Mouse (Mus musculus): ENCODE data around the gene Tmem52b. TPM values are rescaled to one million over a fixed set of nuclear protein-coding genes. Genes with fewer than 3 reads are reported as not detected.

Gene Tmem52b
- polyA plus RNA-seq, 1 experiment from 2014 or later = 0.12 TPM

DNA sequence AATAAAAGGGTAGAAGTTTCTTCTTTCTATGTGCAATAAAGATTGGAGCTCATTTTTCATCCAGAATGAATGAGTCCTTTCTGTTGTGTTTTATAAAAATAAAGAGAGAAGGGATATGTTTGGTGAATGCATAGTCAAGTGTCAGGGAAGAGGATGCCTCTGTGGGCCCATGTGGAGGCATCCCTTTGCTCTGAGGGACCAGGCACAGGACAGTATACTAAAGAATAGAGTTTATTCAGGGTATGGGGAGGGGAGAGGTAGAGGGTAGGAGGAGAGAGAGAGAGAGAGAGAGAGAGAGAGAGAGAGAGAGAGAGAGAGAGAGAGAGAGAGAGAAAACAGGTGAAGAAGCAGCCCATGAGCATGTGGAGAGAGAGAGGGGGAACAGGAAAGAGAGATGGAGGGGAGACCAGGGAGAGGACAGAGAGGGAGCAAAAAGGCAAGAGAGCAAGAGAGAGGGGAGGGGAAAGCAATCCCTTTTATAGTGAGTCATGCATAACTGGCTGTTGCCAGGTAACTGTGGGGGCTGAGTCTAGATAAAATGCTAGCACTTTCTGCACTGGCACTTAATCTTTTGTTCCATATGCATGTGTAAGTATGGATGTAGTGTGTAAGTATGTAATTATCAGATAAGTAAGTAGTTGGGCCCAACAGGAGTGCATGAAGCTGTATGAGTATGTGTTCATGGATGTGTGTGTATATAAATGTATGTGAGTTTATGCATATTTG lies 45.1 kb downstream of the Tmem52b start:
- H3K27me3 ChIP-seq (replicated peaks) = no peaks in the 10 kb centered on the region
- H3K9ac ChIP-seq = no peak overlapping the region
- H3K27ac ChIP-seq (replicated peaks) = no peak overlapping the region
- no peak for ATAC-seq (ENCODE audit: extremely low read depth, insufficient number of reproducible peaks, low FRiP score, low TSS enrichment)
- H3K4me2 ChIP-seq = no peak overlapping the region
- H3K9me3 ChIP-seq = no peaks in the 10 kb centered on the region
- no peak overlapping the region for H3K4me3 ChIP-seq
- H3K4me1 ChIP-seq = peaks cover 5% of the 10 kb centered on the region; the same call in 1 of the 2 replicates
- no peaks in the 10 kb centered on the region for H3K36me3 ChIP-seq

GRCm38 (mm10) chr6:129558946-129559640 lies 46.7 kb downstream of the Tmem52b start:
- Histone ChIP-seq H3K4me1 (peaks cover 5% of the 10 kb centered on the region; the same call in 1 of the 2 replicates), H3K9me3 (no peaks in the 10 kb centered on the region), H3K36me3 (no peaks in the 10 kb centered on the region), H3K27me3 (replicated peaks) (no peaks in the 10 kb centered on the region), H3K27ac (replicated peaks) (no peak overlapping the region), H3K4me2 (no peak overlapping the region), H3K9ac (no peak overlapping the region), H3K4me3 (no peak overlapping the region)
- ATAC-seq (ENCODE audit: extremely low read depth, insufficient number of reproducible peaks, low FRiP score, low TSS enrichment) = no peak; the same call in 1 of the 2 replicates
- 15% methylated on average over 12 of the region's 12 CpGs for WGBS

GRCm38 (mm10) chr6:129559641-129560027 lies 47.3 kb downstream of the Tmem52b start:
- H3K4me2 ChIP-seq = no peak overlapping the region
- H3K9ac ChIP-seq = no peak overlapping the region
- no peaks in the 10 kb centered on the region for H3K36me3 ChIP-seq
- 38% methylated on average over 4 of the region's 4 CpGs for WGBS
- H3K4me1 ChIP-seq = peaks cover 5% of the 10 kb centered on the region; the same call in 1 of the 2 replicates
- H3K27me3 ChIP-seq (replicated peaks) = no peaks in the 10 kb centered on the region
- no peak overlapping the region for H3K27ac ChIP-seq (replicated peaks)
- no peaks in the 10 kb centered on the region for H3K9me3 ChIP-seq
- ATAC-seq (ENCODE audit: extremely low read depth, insufficient number of reproducible peaks, low FRiP score, low TSS enrichment) = no peak
- no peak overlapping the region for H3K4me3 ChIP-seq

GRCm38 (mm10) chr6:129565257-129565656 lies 52.9 kb downstream of the Tmem52b start:
- Histone ChIP-seq H3K27me3 (replicated peaks) (no peaks in the 10 kb centered on the region), H3K9me3 (no peaks in the 10 kb centered on the region), H3K4me2 (no peak overlapping the region), H3K9ac (no peak overlapping the region), H3K36me3 (no peaks in the 10 kb centered on the region), H3K4me1 (no peaks in the 10 kb centered on the region), H3K4me3 (no peak overlapping the region), H3K27ac (replicated peaks) (no peak overlapping the region)
- no peak for ATAC-seq (ENCODE audit: extremely low read depth, insufficient number of reproducible peaks, low FRiP score, low TSS enrichment)
- WGBS = 70% methylated on average over 2 of the region's 2 CpGs

Other genes starting within 250 kb of the Tmem52b start
- gene Cd69, start 237.1 kb upstream of the Tmem52b start, polyA plus RNA-seq (2015; fragmentation: Nextera tagmentation; extraction: Ambion mirVana) = 0.14 TPM in 1 of 2 replicates, not detected in the other
- not detected in 2 replicates for gene 4922502D21Rik, start 180.8 kb upstream of the Tmem52b start, polyA plus RNA-seq (2015; fragmentation: Nextera tagmentation; extraction: Ambion mirVana)
- 0.66 and 0.86 TPM in 2 replicates for gene Clec12a, start 169.9 kb upstream of the Tmem52b start, polyA plus RNA-seq (2015; fragmentation: Nextera tagmentation; extraction: Ambion mirVana)
- gene Clec12b, start 126.7 kb upstream of the Tmem52b start, polyA plus RNA-seq (2015; fragmentation: Nextera tagmentation; extraction: Ambion mirVana) = 0.15 and 0.32 TPM in 2 replicates
- gene Clec1b, start 115.3 kb upstream of the Tmem52b start, polyA plus RNA-seq (2015; fragmentation: Nextera tagmentation; extraction: Ambion mirVana) = 5.9 and 9.6 TPM in 2 replicates
- gene Clec9a, start 103.7 kb upstream of the Tmem52b start, polyA plus RNA-seq (2015; fragmentation: Nextera tagmentation; extraction: Ambion mirVana) = 0.20 and 0.35 TPM in 2 replicates
- 3.0 and 3.2 TPM in 2 replicates for gene Clec1a, start 60.6 kb upstream of the Tmem52b start, polyA plus RNA-seq (2015; fragmentation: Nextera tagmentation; extraction: Ambion mirVana)
- 0.29 and 0.48 TPM in 2 replicates for gene Olr1, start 5.4 kb upstream of the Tmem52b start, polyA plus RNA-seq (2015; fragmentation: Nextera tagmentation; extraction: Ambion mirVana)
- gene Gabarapl1, start 20.6 kb downstream of the Tmem52b start, polyA plus RNA-seq (2015; fragmentation: Nextera tagmentation; extraction: Ambion mirVana) = 40.3 and 41.3 TPM in 2 replicates
- not detected in 2 replicates for gene Klre1, start 65.3 kb downstream of the Tmem52b start, polyA plus RNA-seq (2015; fragmentation: Nextera tagmentation; extraction: Ambion mirVana)
- not detected in 2 replicates for gene Klrd1, start 79.2 kb downstream of the Tmem52b start, polyA plus RNA-seq (2015; fragmentation: Nextera tagmentation; extraction: Ambion mirVana)
- gene Klrk1, start 111.3 kb downstream of the Tmem52b start, polyA plus RNA-seq (2015; fragmentation: Nextera tagmentation; extraction: Ambion mirVana) = 0.04 TPM in 1 of 2 replicates, not detected in the other
- not detected in 2 replicates for gene Klrc3, start 130.8 kb downstream of the Tmem52b start, polyA plus RNA-seq (2015; fragmentation: Nextera tagmentation; extraction: Ambion mirVana)
- gene Klrc2, start 148.1 kb downstream of the Tmem52b start, polyA plus RNA-seq (2015; fragmentation: Nextera tagmentation; extraction: Ambion mirVana) = not detected in 2 replicates
- not detected in 2 replicates for gene Klrc1, start 166.4 kb downstream of the Tmem52b start, polyA plus RNA-seq (2015; fragmentation: Nextera tagmentation; extraction: Ambion mirVana)
- gene Klri1, start 204.6 kb downstream of the Tmem52b start, polyA plus RNA-seq (2015; fragmentation: Nextera tagmentation; extraction: Ambion mirVana) = not detected in 2 replicates
- not detected in 2 replicates for gene Klri2, start 227.9 kb downstream of the Tmem52b start, polyA plus RNA-seq (2015; fragmentation: Nextera tagmentation; extraction: Ambion mirVana)

All from heart, embryonic 13.5 days (tissue).